Comparison of ENCODE assay signal across 7 mouse cellular contexts in the genomic region with DNA sequence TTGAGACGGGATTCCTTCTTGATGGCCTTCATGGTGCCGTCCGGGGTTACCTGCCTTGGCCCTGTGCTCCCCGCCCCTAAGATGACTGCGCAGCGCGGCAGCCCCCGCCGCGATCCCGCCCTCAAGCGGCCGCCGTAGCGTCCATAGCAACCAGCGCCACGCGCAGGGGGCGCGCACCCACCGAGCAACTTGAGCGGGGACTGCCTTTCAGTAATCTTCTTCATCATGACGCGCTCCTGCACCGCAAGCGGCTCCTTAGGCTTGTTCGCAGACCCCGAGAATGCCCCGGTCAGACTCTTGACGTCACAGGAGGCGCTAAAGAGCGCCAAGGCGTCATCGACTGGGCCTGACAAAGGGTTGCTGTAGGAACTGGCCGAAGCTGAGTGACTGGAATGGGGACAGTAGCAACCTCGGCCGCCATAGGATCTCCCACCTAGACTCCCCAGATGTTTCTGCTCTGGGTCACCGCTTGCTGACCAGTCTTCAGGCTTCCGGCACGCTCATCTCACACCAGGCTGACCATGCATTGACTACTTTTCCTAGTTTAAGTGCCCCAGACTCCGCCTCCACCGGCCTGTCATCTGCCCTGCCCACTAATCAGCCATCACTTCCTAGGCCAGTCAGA. TPM values are rescaled to one million over a fixed set of nuclear protein-coding genes. Genes with fewer than 3 reads are reported as not detected.
DNase-seq lines count a peak whose midpoint lies in the region; ATAC-seq and TF ChIP-seq lines count a peak whose summit lies in the region.

A gene (minus strand): TSS at position 524 of the 625 bp plus-strand sequence.

- H3K9ac ChIP-seq in intestine, postnatal 0 days (ENCODE audit: low read depth, low read length): peak within 1 kb of the TSS; percentile 65
- H3K9ac ChIP-seq in limb, embryonic 13.5 days: peak within 1 kb of the TSS; percentile 69
- H3K9ac ChIP-seq in midbrain, embryonic 12.5 days (replicated peaks): peak within 1 kb of the TSS; percentile 68

- H3K9me3 ChIP-seq in intestine, postnatal 0 days (ENCODE audit: control insufficient read depth): no peaks in the 10 kb centered on the region
- H3K9me3 ChIP-seq in limb, embryonic 13.5 days: no peaks in the 10 kb centered on the region
- H3K9me3 ChIP-seq in midbrain, embryonic 12.5 days: no peaks in the 10 kb centered on the region

- WGBS in intestine, postnatal 0 days: 2% methylated on average over 42 of the region's 42 CpGs
- WGBS in limb, embryonic 13.5 days: under 1% methylated on average over 42 of the region's 42 CpGs
- 1% methylated on average over 42 of the region's 42 CpGs for WGBS in midbrain, embryonic 12.5 days

- no peaks in the 10 kb centered on the region for H3K4me1 ChIP-seq in intestine, postnatal 0 days (replicated peaks; ENCODE audit: control insufficient read depth, insufficient read depth, low read length)
- peaks cover 17% of the 10 kb centered on the region for H3K4me1 ChIP-seq in limb, embryonic 13.5 days
- H3K4me1 ChIP-seq in midbrain, embryonic 12.5 days: peaks cover 10% of the 10 kb centered on the region

- TF ChIP-seq CTCF in intestine, postnatal 0 days (IDR thresholded peaks at IDR 0.05; ENCODE audit: low read depth): peak; percentile 46

- peak; percentile 71 for DNase-seq in adrenal gland, postnatal 14 days
- peak; percentile 62 to 77 for DNase-seq in cerebellum, postnatal 14 days
- DNase-seq in heart, adult 11 months: peak; percentile 96
- DNase-seq in spleen, adult 12 weeks (ENCODE audit: low spot score): peak; percentile 6

- H3K4me2 ChIP-seq in intestine, postnatal 0 days (replicated peaks; ENCODE audit: low read depth): peak within 1 kb of the TSS; percentile 90
- H3K4me2 ChIP-seq in limb, embryonic 13.5 days (replicated peaks): peak within 1 kb of the TSS; percentile 75
- H3K4me2 ChIP-seq in midbrain, embryonic 12.5 days (replicated peaks): peak within 1 kb of the TSS; percentile 82

- peak; percentile 61 for ATAC-seq in intestine, postnatal 0 days
- peak; percentile 87 for ATAC-seq in limb, embryonic 13.5 days (ENCODE audit: low FRiP score, low read depth)
- peak; percentile 76 for ATAC-seq in midbrain, embryonic 12.5 days (ENCODE audit: low FRiP score, low read depth)

- no peaks in the 10 kb centered on the region for H3K27me3 ChIP-seq in intestine, postnatal 0 days (replicated peaks; ENCODE audit: control insufficient read depth, insufficient read depth, low read length)
- H3K27me3 ChIP-seq in limb, embryonic 13.5 days: no peaks in the 10 kb centered on the region
- 0 out of 2 replicates have a peak, but pooled peaks cover 4% of the 10 kb centered on the region for H3K27me3 ChIP-seq in midbrain, embryonic 12.5 days

- peak within 1 kb of the TSS; percentile 52 for H3K4me3 ChIP-seq in intestine, postnatal 0 days (ENCODE audit: low read depth, low read length)
- H3K4me3 ChIP-seq in limb, embryonic 13.5 days: peak within 1 kb of the TSS; percentile 57
- peak within 1 kb of the TSS; percentile 57 for H3K4me3 ChIP-seq in midbrain, embryonic 12.5 days

- no peak within 1 kb of the TSS for H3K27ac ChIP-seq in intestine, postnatal 0 days (ENCODE audit: low read depth, low read length)
- H3K27ac ChIP-seq in limb, embryonic 13.5 days: no peak within 1 kb of the TSS
- H3K27ac ChIP-seq in midbrain, embryonic 12.5 days (replicated peaks): no peak within 1 kb of the TSS

- H3K36me3 ChIP-seq in intestine, postnatal 0 days (ENCODE audit: control insufficient read depth, insufficient read depth): no peaks in the 10 kb centered on the region
- H3K36me3 ChIP-seq in limb, embryonic 13.5 days: no peaks in the 10 kb centered on the region
- no peaks in the 10 kb centered on the region for H3K36me3 ChIP-seq in midbrain, embryonic 12.5 days

RNA-seq across cellular contexts. Expression of the gene that starts here (rescaled TPM):
- 3.9 and 5.6 TPM in 2 replicates for total RNA-seq in adrenal gland, postnatal 14 days (2021)
- 0.94 and 1.7 TPM in 2 replicates for polyA plus RNA-seq in intestine, postnatal 0 days (2015; fragmentation: Nextera tagmentation; extraction: Ambion mirVana)
- polyA plus RNA-seq in limb, embryonic 13.5 days (2015; fragmentation: Nextera tagmentation; extraction: Ambion mirVana): 3.8 and 4.4 TPM in 2 replicates
- 2.9 and 4.9 TPM in 2 replicates for polyA plus RNA-seq in midbrain, embryonic 12.5 days (2016; fragmentation: Nextera tagmentation; extraction: Ambion mirVana)

Comparison
In these comparisons a context has a peak if more than half of its experiments do, and no peak if none do; other contexts are left out.
1. DNase-seq: peak in every context shown above with its lines; median percentile 96 in heart, adult 11 months; 71 in adrenal gland, postnatal 14 days; 70 in cerebellum, postnatal 14 days; 6 in spleen, adult 12 weeks.